Mouse (Mus musculus): ENCODE results near the gene Emx1. TPM values are rescaled to one million over a fixed set of nuclear protein-coding genes. Genes with fewer than 3 reads are reported as not detected.

Emx1 gene
- polyA plus RNA-seq (2012; rRNA removed; ENCODE audit: low replicate concordance), result not detected in 2 replicates

DNA sequence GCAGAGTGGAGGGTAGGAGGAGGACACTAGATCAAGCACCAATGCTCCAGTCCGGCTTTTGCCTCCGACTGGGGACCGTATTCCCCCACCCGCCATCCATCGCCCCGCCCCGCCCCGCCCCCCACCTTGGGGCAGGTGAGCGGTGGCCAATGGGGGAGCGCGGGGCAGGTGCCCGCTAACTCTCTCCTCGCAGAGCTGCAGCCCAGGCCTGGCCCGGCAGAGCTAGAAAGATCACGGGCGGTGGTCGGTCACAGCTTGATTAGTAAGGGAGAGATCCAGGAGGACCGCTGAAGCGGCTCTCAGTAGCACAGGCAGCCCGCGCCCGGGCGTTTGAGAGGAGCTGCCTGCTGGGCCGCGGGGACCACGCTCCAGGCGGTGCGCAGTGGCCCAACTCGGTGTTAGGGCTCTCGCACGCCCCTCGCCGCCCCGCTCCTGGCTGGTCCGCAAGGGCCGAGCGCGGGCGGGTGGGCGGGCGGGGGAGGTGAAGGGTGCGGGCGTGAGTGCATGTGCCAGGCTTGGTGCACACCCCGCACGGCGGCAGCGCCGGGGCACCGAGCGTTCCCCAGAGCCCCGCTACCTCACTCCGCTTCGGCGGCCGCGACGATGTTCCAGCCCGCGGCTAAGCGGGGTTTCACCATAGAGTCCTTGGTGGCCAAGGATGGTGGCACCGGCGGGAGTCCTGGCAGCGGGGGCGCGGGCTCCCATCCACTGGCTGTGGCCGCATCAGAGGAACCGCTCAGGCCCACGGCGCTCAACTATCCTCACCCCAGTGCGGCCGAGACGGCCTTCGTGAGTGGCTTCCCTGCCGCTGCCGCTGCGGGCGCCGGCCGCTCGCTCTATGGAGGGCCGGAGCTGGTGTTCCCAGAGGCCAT, at the start of gene Emx1:
Gene Emx1, plus strand, starts transcription at position 99 of the 872 bp plus-strand sequence.

Other genes starting within 250 kb of the Emx1 start
- gene Exoc6b, start 117.9 kb upstream of the Emx1 start, polyA plus RNA-seq (2012; rRNA removed; ENCODE audit: low replicate concordance), result 9.5 and 17.2 TPM in 2 replicates
- gene Spr, start 49.7 kb upstream of the Emx1 start, polyA plus RNA-seq (2012; rRNA removed; ENCODE audit: low replicate concordance), result 23.2 and 27.7 TPM in 2 replicates
- 20.8 and 39.8 TPM in 2 replicates for gene Sfxn5, start 146.0 kb downstream of the Emx1 start, polyA plus RNA-seq (2012; rRNA removed; ENCODE audit: low replicate concordance)
- gene Rab11fip5, start 187.2 kb downstream of the Emx1 start, polyA plus RNA-seq (2012; rRNA removed; ENCODE audit: low replicate concordance), result 35.7 and 44.5 TPM in 2 replicates
- gene Noto, start 236.4 kb downstream of the Emx1 start, polyA plus RNA-seq (2012; rRNA removed; ENCODE audit: low replicate concordance), result not detected in 2 replicates
- 25.7 and 49.9 TPM in 2 replicates for gene Smyd5, start 244.6 kb downstream of the Emx1 start, polyA plus RNA-seq (2012; rRNA removed; ENCODE audit: low replicate concordance)

Measured in subcutaneous adipose tissue, adult 2 months (tissue).